Mouse (Mus musculus) ES-CJ7 (cell line): ENCODE measurements around the gene Gpr34.

Source experiments
- DNase-seq: peaks from one replicate; pipeline ENCODE4 v3.0.0; 2011; ENCODE audit warnings: low read depth, low spot score

The Gpr34 gene

GRCm38 (mm10) chrX:13631599-13632283, at the start of gene Gpr34:
TSS of gene Gpr34 (plus strand) at chrX:13632089.
- no peak for DNase-seq

GRCm38 (mm10) chrX:13599373-13599772, 32.5 kb upstream of the Gpr34 start:
- DNase-seq, result no peak

GRCm38 (mm10) chrX:13599966-13600365, 31.9 kb upstream of the Gpr34 start:
- DNase-seq, result no peak

GRCm38 (mm10) chrX:13606741-13607140, 25.1 kb upstream of the Gpr34 start:
- no peak for DNase-seq

DNA sequence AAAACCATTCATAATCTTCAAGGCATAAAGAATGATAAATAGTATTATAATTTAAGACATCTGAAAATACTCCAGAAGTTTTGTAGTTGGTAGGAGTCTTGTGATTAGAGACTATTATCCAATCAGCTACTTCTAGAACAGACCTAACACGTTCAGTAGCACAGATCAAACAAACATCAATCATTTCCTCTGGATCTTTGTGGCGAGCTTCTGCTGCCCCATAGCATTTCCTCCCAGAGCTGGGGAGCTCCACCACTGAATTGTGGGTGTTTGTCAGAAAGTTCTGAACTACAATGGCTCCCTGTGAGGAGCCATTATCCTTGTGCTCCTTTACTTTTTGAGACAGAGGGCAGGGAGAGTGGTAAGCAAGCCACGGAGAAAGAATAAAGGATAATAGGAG, 24.1 kb upstream of the Gpr34 start:
- no peak for DNase-seq

- no peak for DNase-seq
These were observed 20.8 kb upstream of the Gpr34 start for GRCm38 (mm10) chrX:13611114-13611513.

DNA sequence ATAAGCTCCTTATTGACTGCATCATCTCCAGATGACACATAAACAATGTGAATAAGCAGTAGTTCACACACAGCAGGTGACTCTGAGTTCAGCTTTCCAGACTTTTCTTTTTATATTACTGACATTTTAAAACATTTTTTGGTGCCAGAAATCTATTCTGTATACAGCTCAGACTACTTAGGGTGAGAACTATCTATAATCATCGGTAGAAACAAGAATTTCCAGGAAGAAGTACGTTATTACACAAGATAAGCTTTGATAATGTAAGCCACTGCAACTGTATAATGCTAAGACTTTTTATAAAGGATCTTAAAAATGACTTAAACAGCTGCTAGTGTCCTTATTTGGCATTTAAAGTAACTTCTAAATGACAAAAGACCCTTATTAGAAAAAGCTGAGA, 19.8 kb upstream of the Gpr34 start:
- no peak for DNase-seq

DNA sequence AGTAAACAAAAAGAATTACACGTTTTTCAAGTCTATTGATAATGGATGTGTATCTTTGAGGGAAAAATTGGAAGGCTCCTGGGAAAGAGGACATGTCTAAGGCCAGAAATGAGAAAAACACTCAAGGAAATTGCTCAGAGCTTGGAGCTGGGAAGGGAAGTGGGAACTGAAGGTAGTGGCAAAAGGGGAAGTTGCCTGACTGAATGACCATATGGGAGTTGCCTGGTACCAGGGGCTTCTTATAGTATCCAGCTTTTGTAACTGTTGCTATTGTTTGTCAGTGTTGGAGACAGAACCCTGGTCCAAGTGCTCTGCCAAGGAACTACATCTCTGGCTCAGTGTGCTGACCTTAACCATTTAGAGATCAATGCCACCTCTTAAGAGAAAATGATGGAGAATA, 15.2 kb upstream of the Gpr34 start:
- no peak for DNase-seq

DNA sequence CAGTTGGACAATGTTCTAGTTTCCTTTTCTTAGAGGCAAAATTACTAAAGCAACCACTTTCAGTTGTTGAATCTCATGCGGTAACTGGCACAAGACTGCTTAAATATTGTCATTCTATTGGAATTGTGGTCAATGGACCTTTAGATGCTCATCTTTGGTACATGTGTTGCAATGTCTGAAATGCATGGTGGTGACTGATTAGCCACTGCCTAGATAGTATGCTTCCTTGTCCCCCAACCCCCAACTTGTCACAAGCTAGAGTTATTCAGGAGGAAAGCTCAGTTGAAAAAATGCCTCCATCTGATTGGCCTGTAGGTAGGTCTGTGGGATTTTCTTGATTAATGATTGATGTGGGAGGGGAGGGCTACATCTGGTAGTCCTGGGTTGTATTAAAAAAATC, 14.6 kb upstream of the Gpr34 start:
- DNase-seq, result no peak

DNA sequence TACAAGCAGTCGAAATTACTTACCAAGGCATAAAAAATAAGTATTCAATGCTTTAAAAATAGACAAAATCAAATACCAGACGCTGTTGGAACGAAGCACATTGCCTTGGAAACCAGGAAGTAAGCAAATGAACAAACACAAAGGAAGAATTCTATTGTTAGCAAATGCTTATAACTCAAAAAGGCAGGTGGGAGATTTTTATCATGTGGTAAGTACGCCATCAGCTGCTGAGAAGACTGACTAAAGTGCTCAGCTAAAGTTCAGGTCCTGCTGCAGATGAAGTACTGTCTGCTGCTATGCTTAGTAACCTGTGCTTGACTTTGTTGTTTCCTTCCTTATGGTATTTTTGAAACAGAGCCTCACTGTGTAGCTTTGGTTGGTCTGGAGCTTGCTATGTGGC, 13.4 kb upstream of the Gpr34 start:
- no peak for DNase-seq

DNA sequence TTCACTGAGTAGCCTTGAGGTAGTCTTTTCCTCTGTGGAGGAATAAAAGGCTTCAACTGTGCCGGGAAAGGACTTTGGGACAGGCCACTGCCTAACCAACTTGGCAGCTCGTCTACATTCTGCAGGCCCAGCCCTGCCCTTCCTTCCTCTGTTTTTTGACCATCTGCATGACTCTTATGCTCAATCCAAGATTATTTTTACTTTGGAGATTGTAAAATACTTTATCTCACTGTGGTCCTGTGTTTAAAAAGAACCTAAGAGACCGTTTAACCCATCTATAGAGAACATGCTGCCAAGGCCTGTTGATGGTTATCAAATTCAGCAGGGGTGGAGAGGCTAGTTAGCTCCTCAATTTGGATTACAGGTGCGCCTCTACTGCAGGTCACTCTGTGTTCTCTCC, 10.4 kb upstream of the Gpr34 start:
- DNase-seq, result no peak

DNA sequence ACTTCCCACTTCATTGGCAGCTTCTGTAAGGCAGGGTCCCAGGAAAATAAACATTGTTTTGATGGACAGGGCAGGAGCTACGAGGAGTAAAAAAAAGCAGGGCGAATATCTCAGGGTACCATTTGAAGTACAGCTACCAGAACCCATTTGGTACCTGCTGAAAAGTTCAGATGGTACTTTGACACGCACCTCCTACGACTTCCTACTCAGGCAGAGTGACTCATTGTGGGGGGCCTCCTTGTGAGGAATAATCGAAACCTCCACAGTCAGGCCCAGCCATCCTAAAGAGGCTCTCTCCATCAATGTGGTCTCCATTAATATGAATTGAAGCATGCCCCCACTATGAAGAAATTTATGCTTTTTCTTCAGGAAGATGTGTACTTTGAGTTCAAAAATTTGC, 9.2 kb upstream of the Gpr34 start:
- DNase-seq, result no peak

DNA sequence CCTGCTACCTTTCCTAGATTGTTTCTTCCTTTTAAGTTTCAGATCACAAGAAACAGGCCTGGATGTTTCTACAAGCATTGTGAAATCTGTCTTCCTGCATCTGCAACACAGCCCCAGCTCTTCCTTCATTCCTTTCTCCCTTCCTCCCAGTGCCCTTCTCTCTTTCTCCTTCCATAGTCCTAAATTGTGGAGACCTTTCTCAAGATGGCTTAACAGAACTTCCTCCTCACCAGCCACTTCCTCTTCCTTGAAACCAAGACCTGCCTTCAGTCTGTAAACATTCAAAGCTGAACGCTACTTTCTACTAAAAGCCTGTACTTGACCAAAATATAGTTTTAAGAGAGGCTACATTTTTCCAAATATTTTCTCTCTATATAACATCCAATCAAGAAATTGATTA, 4.5 kb downstream of the Gpr34 start:
- no peak for DNase-seq

DNA sequence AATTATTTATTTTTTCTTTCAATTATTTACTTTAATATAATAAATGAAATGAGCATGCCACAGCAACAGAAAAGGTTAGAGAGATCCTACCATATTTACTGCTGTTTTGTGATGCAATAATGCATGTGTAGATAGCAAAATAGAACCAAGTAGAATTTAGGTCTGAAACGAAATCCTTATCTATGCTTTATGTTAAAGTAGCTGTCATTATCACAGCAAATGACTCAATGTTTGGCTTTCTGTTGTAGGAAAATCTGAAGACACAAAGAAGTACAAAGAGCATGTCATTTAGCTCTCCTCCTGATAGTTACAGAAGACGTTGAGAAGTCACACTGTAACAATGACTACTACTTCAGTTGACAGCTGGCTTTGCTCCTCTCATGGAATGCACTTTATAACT, 7.0 kb downstream of the Gpr34 start:
- DNase-seq, result no peak

- DNase-seq, result no peak
These were observed 20.0 kb downstream of the Gpr34 start for GRCm38 (mm10) chrX:13651889-13652288.

DNA sequence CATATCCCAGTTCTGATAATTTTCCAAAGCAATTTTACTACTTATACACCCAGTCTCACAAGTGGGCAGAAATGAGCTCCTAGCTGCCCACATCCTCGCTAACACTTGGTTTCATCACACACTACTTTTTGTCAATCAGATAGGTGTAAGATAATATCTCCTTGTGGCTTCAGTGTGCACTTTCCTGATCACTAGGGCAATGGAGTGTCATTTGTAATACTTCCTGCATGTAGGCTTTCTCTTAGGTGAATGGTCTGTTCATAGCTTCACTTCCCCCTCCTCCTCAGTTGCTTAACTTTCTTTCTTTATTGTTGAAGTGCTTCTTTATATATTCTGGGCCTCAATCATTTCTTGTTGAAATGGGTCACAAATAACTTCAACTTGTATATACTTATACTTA, 20.4 kb downstream of the Gpr34 start:
- no peak for DNase-seq

DNA sequence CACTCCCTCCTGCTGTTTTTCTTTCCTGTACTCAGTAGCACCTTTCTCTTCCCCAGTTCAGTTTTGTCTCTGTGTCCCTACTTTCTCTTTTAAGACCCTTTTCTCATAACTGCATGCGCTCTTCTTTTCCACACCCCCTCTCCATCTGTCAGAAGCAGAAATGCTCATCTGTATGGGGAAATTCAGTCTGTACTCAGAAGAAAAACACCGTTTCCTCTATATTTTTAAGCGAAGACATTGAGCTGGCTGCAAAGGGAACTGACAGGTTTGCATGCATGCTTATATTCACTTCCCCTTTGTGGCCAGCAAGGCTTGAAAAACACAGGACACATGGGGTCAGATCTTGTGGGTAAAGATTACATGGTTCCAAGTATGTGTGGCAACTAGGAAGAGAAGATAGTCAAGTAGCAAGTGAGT, 23.1 kb downstream of the Gpr34 start:
- no peak for DNase-seq

- no peak for DNase-seq
These were observed 24.0 kb downstream of the Gpr34 start for GRCm38 (mm10) chrX:13655906-13656305.

- peak; percentile 15 for DNase-seq
These were observed 24.8 kb downstream of the Gpr34 start for GRCm38 (mm10) chrX:13656721-13657120.

DNA sequence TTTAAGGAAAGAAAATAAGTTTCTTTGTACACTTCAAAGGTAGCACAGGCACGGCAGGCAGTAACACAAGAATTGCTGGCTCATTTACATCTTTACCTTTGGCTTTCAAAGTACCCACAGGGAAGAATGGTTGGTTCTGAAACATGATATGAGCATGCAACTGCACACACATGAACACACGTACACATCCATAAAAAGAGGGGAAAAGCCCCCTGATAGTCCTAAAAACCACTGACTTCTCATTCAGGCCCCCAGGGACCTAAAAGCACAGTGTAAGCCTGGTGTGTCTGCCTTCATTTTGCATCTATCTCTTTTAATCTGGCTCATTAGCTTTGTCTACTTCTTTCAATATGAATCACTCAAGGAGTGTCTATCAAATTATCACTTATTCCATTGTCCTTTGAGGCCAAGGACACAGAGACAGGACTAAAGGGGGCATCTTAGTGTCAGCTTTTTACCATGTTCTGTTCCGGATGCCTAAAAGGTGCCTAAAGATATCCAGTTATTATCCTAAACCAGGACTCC, 26.8 kb downstream of the Gpr34 start:
- DNase-seq, result no peak

DNA sequence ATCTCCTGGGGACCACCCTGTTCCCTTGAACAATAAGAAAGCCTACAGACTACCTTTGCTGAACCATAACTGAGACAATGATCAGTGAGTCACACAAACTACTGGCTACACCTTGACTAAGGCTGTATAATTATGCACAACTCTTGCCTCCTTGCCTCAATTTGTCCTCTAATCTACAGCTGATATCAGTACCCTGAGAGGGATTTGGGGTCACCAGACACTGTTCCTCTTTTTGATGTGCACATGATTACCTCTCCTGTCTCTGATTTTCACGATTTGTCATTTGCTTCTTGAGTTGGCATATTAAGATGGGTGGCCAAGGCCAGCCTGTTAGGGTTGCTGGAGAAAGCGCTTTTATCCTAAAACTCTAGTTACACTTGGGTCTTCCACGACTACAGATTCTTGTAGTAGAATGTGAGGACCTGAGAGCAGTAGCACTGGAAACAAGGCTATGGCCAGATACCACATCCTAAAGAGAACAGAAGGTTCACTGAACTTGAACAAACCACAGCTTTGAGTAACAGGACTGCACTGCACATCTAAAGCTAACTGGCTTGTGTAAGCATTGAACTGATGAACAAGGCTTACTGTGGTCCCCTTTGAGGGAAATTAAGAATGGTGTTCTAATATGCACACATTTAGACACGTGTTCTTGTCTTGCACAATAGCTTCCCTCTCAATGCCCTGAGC, 27.5 kb downstream of the Gpr34 start:
- DNase-seq, result no peak

DNA sequence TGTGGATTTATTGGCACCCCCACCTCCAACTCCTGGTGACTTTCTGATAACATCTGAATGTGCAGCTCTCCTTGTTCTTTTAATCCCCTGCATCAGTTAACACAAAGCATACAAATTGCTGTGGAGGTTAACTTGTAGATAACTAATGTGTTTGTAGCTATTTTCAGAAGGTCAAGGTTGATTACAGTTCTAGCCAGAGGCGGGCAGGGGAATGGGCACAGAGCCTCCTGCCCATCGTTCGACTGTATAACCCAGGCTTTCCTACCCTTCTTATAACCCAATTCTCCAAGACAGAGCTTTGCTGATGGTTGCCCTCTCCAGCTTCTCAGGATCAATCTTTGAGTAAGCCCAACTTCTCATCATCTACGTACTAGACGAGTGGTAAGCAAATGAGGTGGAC, 29.2 kb downstream of the Gpr34 start, which contains the start of gene Gpr82:
Gene Gpr82, plus strand, starts transcription at position 301 of the 400 bp plus-strand sequence.
- DNase-seq, result no peak

GRCm38 (mm10) chrX:13668867-13669266, 37.0 kb downstream of the Gpr34 start:
- DNase-seq, result no peak
